Comparison of ENCODE assay signal across 8 mouse cellular contexts in the genomic region with DNA sequence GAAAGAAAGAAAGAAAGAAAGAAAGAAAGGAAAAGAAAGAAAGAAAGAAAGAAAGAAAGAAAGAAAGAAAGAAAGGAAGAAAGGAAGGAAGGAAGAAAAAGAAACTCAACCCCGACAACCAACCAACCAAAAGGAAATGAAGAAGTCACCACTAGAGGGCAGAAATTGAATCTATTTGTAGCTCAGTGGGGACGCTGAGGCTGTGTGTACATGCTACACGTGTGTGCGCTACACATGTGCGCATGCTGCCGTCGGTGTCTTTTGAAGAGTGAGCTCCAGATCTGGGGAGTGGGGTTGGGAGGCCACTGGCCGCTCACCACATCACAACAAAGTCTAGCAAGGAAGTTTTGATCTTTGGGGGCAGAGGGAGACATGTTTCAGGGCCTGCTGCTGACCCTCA. TPM values are rescaled to one million over a fixed set of nuclear protein-coding genes. Genes with fewer than 3 reads are reported as not detected.
A peak's percentile ranks its signal among the peaks of the same experiment; 100 is the strongest.
DNase-seq lines count a peak whose midpoint lies in the region; ATAC-seq and TF ChIP-seq lines count a peak whose summit lies in the region.
"Had no signal": no experiment of that assay in that cellular context is flagged by ENCODE, and none has a peak within 500 bp of the region (broad histone marks: within the 10 kb centered on the region; RNA-seq: fewer than 3 reads in every experiment).

No protein-coding gene starts in this region.

- no peaks in the 10 kb centered on the region for H3K4me1 ChIP-seq in ES-Bruce4 (ENCODE audit: control insufficient read depth, insufficient read depth, low read length)
- H3K4me1 ChIP-seq in heart, embryonic 12.5 days (replicated peaks): peaks cover 24% of the 10 kb centered on the region
- H3K4me1 ChIP-seq: neural tube, embryonic 12.5 days had no signal

- no peaks in the 10 kb centered on the region for H3K27me3 ChIP-seq in ES-Bruce4 (ENCODE audit: control insufficient read depth, insufficient read depth, low read length, poor library complexity, severe bottlenecking)
- H3K27me3 ChIP-seq in heart, embryonic 12.5 days (replicated peaks): no peaks in the 10 kb centered on the region
- H3K27me3 ChIP-seq: neural tube, embryonic 12.5 days had no signal

- no peak for ATAC-seq in heart, embryonic 12.5 days (ENCODE audit: insufficient number of reproducible peaks, low FRiP score)

- peak; percentile 66 for TF ChIP-seq CTCF in left cerebral cortex, adult 2 months (IDR thresholded peaks at IDR 0.05)
- peak; percentile 1 for TF ChIP-seq CTCF in ES-Bruce4 (IDR thresholded peaks at IDR 0.05; ENCODE audit: low read depth, low read length)

- H3K4me3 ChIP-seq in left cerebral cortex, adult 2 months: no peak overlapping the region
- H3K4me3 ChIP-seq in ES-Bruce4 (ENCODE audit: low read depth, low read length): no peak overlapping the region
- no peak overlapping the region for H3K4me3 ChIP-seq in heart, embryonic 12.5 days
- H3K4me3 ChIP-seq: neural tube, embryonic 12.5 days had no signal

- H3K9ac ChIP-seq in ES-Bruce4 (ENCODE audit: low read depth, poor library complexity, severe bottlenecking): no peak overlapping the region
- no peak overlapping the region for H3K9ac ChIP-seq in heart, embryonic 12.5 days
- H3K9ac ChIP-seq: neural tube, embryonic 12.5 days had no signal

- TF ChIP-seq POLR2A in ES-Bruce4 (IDR thresholded peaks at IDR 0.05; ENCODE audit: insufficient read depth, low read length): no peak

- no peak overlapping the region for H3K4me2 ChIP-seq in heart, embryonic 12.5 days
- H3K4me2 ChIP-seq: neural tube, embryonic 12.5 days had no signal

- peak overlapping the region; percentile 53; the same call in 1 of the 2 replicates for H3K27ac ChIP-seq in left cerebral cortex, adult 2 months
- H3K27ac ChIP-seq in ES-Bruce4 (ENCODE audit: insufficient read depth, low read length): no peak overlapping the region
- no peak overlapping the region for H3K27ac ChIP-seq in heart, embryonic 12.5 days (ENCODE audit: poor library complexity, severe bottlenecking)
- H3K27ac ChIP-seq: neural tube, embryonic 12.5 days had no signal

- WGBS in heart, embryonic 12.5 days: 61% methylated on average over 8 of the region's 8 CpGs

- no peak for DNase-seq in left cerebral cortex, adult 2 months (ENCODE audit: extremely low spot score in 1 of 2, low spot score in 2 of 2)
- no peak for DNase-seq in left cerebral cortex, adult 8-10 months (ENCODE audit: low spot score in 2 of 2)
- peak; percentile 28 for DNase-seq in c-Kit-positive CD71-negative TER-119-negative erythroid progenitor cells, embryonic 14.5 days (ENCODE audit: low read depth)
- DNase-seq in retina, adult 2 months (ENCODE audit: low read depth, low spot score): peak; percentile 9
- DNase-seq in left cerebral cortex, postnatal 36 days (ENCODE audit: low spot score in 2 of 2): no peak

- no peaks in the 10 kb centered on the region for H3K9me3 ChIP-seq in ES-Bruce4 (replicated peaks; ENCODE audit: control insufficient read depth, insufficient read depth, low read length, poor library complexity, severe bottlenecking)
- no peaks in the 10 kb centered on the region for H3K9me3 ChIP-seq in heart, embryonic 12.5 days (replicated peaks)
- H3K9me3 ChIP-seq: neural tube, embryonic 12.5 days had no signal

- no peak for TF ChIP-seq EP300 in ES-Bruce4 (IDR thresholded peaks at IDR 0.05; ENCODE audit: insufficient read depth, low read depth, low read length)

- intact Hi-C loops in left cerebral cortex, adult 2 months (cut with DNase I): no loop called here
- intact Hi-C loops in left cerebral cortex, postnatal 36 days (cut with DNase I): no loop called here

- H3K36me3 ChIP-seq in ES-Bruce4 (ENCODE audit: control insufficient read depth, insufficient read depth, low read length, poor library complexity, severe bottlenecking): no peaks in the 10 kb centered on the region
- no peaks in the 10 kb centered on the region for H3K36me3 ChIP-seq in heart, embryonic 12.5 days
- H3K36me3 ChIP-seq: neural tube, embryonic 12.5 days had no signal

RNA-seq across cellular contexts. Expression of a gene that starts 38.9 kb away (rescaled TPM):
- total RNA-seq in left cerebral cortex, adult 2 months (2021): 1 to 10 TPM; 6.1 to 6.7 TPM
- total RNA-seq in left cerebral cortex, adult 8-10 months (2022): 10 to 100 TPM in 1 of 4 experiments, 1 to 10 TPM in 3; 3.8 to 13.3 (median 5.9) TPM
- 1.6 TPM in 1 of 2 replicates, not detected in the other for polyA plus RNA-seq in ES-Bruce4 (2011; ENCODE audit: insufficient read depth, insufficient read length, low read depth, missing spikeins)
- 1 to 10 TPM; 5.7 to 8.3 TPM for total RNA-seq in left cerebral cortex, postnatal 36 days (2021)
- polyA plus RNA-seq in heart, embryonic 12.5 days (2016; fragmentation: Nextera tagmentation; extraction: Ambion mirVana): 2.2 and 2.4 TPM in 2 replicates

Comparison
In these comparisons a context has a peak if more than half of its experiments do, and no peak if none do; other contexts are left out.
1. DNase-seq: peak in c-Kit-positive CD71-negative TER-119-negative erythroid progenitor cells, embryonic 14.5 days (single experiment) and retina, adult 2 months (single experiment); none in left cerebral cortex, adult 2 months (0 of 2), left cerebral cortex, adult 8-10 months (0 of 2) and left cerebral cortex, postnatal 36 days (0 of 2).